Mouse (Mus musculus): ENCODE data around the gene 3300002I08Rik. TPM values are rescaled to one million over a fixed set of nuclear protein-coding genes. Genes with fewer than 3 reads are reported as not detected.
A peak's percentile ranks its signal among the peaks of the same experiment; 100 is the strongest.
"Not testable (repeated sequence)": the region's sequence is repeated elsewhere in the genome, so short reads cannot be mapped to it uniquely, and the experiment has no call there.

The 3300002I08Rik gene
- polyA plus RNA-seq, 1 experiment, result 0.30 TPM

DNA sequence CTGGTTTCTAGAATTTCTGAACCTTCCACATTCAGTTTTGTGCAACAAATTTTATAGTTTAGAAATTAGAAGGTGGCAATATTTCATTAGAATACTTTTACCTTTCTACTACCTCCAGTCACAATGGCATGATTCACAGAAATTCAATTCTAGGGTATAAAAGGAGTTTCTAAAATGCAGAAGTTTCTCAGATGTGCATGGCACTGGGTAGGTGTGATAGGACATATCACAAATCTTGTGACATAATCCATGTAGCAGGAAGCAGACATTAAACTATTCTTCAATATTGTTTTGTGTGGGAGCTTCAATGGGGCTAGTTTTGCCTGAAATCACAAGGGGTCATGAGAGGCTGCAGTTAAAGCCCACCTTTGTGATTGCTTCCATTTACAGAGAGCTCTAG lies 46.4 kb downstream of the 3300002I08Rik start:
- H3K27ac ChIP-seq (ENCODE audit: insufficient read depth, low read depth, low read length), result no peak overlapping the region
- H3K27me3 ChIP-seq (ENCODE audit: control insufficient read depth, insufficient read depth, low read length), result no peaks in the 10 kb centered on the region
- TF ChIP-seq POLR2A (IDR thresholded peaks at IDR 0.05; ENCODE audit: low read depth, low read length) (no peak), CTCF (IDR thresholded peaks at IDR 0.05; ENCODE audit: extremely low read depth, insufficient read length, insufficient replicate concordance, low read depth, low read length) (no peak)
- no peaks in the 10 kb centered on the region for H3K4me1 ChIP-seq (ENCODE audit: control insufficient read depth, insufficient read depth, insufficient read length, low read length)
- 0 out of 2 replicates have a peak, but pooled peaks cover 2% of the 10 kb centered on the region for H3K36me3 ChIP-seq (ENCODE audit: control insufficient read depth, insufficient read depth, low read length)
- no peak overlapping the region for H3K4me3 ChIP-seq (ENCODE audit: low read depth, low read length)

DNA sequence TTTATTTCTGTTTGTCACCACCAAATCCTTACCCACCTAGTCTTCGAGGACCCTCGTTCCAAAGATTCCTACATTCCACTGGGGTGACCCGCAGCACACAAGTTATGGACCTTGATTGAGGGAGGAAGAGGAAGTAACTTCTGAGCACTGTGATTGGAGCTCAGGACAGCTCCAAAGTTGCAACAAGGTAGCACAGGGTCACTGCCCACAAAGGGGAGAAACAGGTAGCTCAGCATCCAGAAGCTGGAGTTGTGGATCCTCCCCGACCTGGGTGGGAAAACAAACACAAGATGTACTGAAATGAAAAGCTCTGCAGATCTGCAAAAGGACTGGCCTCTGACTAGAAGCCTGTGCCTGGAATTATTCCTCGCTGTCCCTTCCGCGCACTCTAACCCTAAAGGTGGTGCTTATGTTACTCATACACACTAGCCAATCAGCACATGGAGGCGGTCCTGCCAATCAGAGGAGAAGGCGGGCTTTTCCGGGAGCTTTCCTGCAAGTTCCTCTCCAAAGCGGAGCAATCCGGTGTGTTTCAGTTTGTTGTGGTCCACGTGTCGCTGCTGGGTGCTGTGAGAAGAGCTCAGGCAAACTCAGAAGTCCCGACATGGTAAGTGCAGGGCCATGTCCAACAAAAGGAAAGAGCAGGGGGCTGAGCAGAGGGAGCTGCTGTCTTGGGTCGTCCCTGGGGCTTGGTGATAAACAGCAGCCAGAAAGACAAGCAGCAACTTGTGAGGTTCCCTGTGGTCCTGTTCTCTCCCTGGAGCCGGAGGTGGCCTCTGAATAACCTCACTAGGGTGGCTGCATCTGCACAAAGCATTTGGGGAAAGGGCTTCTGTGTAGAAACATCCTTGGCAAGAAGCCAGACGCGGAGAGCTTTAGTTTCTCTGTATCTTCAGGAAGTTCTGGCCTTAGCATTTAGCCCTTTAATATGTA lies 51.3 kb downstream of the 3300002I08Rik start:
- not testable (repeated sequence) for H3K27me3 ChIP-seq (ENCODE audit: control insufficient read depth, insufficient read depth, low read length); H3K4me1 ChIP-seq (ENCODE audit: control insufficient read depth, insufficient read depth, insufficient read length, low read length); H3K36me3 ChIP-seq (ENCODE audit: control insufficient read depth, insufficient read depth, low read length)
- H3K4me3 ChIP-seq (ENCODE audit: low read depth, low read length), result peak overlapping the region; percentile 96
- TF ChIP-seq POLR2A (IDR thresholded peaks at IDR 0.05; ENCODE audit: low read depth, low read length), result peak; percentile 16; the same call in 1 of the 2 replicates
- WGBS, result 3% methylated on average over 19 of the region's 19 CpGs
- H3K27ac ChIP-seq (ENCODE audit: insufficient read depth, low read depth, low read length), result peak overlapping the region; percentile 33

DNA sequence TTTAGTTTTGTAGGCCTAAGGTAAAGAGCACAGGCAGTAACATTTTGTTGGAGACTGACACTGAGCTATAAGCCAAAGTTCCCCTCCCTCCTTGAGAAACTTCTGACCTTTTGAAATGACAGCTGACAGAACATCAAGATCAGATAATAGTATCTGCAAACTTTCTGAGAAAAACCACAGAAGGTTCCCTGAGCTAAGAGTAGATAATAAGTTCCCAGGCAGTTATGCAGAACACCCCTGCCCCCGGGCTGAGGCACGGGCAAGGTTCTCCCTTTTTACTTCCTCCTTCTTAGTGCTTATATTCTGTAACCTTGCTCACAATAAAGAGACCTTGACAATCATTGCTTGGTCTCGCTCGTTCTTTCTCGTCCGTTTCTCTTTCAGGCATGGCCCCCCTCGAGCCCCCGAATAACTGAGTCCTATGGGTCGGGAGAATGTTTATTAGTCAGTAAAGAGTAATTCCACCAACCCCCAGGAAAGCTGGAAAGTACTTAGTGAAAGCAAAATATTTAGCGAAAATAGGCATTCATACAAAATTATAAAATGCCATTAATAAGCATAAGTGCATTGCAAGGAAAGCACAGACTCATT lies 55.3 kb downstream of the 3300002I08Rik start:
- WGBS, result 69% methylated on average over 10 of the region's 10 CpGs
- Histone ChIP-seq H3K27ac (ENCODE audit: insufficient read depth, low read depth, low read length) (peak overlapping the region; percentile 39), H3K36me3 (ENCODE audit: control insufficient read depth, insufficient read depth, low read length) (no peaks in the 10 kb centered on the region), H3K27me3 (ENCODE audit: control insufficient read depth, insufficient read depth, low read length) (no peaks in the 10 kb centered on the region), H3K4me3 (ENCODE audit: low read depth, low read length) (no peak overlapping the region), H3K4me1 (ENCODE audit: control insufficient read depth, insufficient read depth, insufficient read length, low read length) (no peaks in the 10 kb centered on the region; the same call in 1 of the 2 replicates)
- no peak for TF ChIP-seq CTCF (IDR thresholded peaks at IDR 0.05; ENCODE audit: extremely low read depth, insufficient read length, insufficient replicate concordance, low read depth, low read length)
- TF ChIP-seq POLR2A (IDR thresholded peaks at IDR 0.05; ENCODE audit: low read depth, low read length), result no peak

DNA sequence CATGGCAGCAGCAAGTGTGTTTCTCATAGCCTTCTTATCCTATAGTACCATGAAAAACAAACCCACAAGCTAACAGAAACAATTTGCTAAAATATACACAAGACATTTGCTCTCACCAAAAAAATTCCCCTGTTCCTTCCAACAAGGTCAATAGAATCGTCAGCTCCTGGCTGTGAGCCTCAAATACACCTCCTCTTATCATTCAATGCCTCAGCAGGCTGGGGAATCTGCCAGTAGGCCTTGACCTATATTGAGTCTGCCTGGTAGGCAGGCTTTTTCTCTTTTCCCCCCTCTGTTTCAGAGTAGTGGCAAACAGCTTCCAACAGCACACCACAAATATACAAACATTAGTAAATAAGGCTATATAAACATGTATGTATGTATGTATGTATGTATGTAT lies 63.5 kb downstream of the 3300002I08Rik start:
- no peak overlapping the region for H3K27ac ChIP-seq (ENCODE audit: insufficient read depth, low read depth, low read length)
- TF ChIP-seq POLR2A (IDR thresholded peaks at IDR 0.05; ENCODE audit: low read depth, low read length) (no peak), CTCF (IDR thresholded peaks at IDR 0.05; ENCODE audit: extremely low read depth, insufficient read length, insufficient replicate concordance, low read depth, low read length) (no peak)
- no peaks in the 10 kb centered on the region for H3K27me3 ChIP-seq (ENCODE audit: control insufficient read depth, insufficient read depth, low read length)
- 16% methylated on average over 1 of the region's 1 CpGs for WGBS
- no peaks in the 10 kb centered on the region for H3K36me3 ChIP-seq (ENCODE audit: control insufficient read depth, insufficient read depth, low read length)
- H3K4me3 ChIP-seq (ENCODE audit: low read depth, low read length), result no peak overlapping the region
- H3K4me1 ChIP-seq (ENCODE audit: control insufficient read depth, insufficient read depth, insufficient read length, low read length), result no peaks in the 10 kb centered on the region; the same call in 1 of the 2 replicates

DNA sequence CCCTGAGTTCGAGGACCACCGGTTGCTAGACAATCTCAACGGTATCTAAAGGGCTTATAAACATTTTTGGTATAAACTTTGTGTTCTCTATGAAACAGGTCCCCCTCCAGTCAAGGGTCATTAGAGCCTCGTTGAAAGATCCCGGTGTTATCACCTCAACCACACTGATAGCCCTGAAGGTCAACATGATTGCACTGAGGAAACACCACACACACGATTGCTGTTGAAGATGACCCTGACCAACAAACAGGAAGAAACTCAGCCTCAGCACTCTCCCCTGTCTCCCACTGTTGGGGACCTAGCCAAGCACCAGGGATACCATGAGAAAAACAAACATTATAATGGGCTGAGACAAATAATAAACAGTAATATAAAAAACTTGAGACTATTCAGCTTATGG lies 68.9 kb downstream of the 3300002I08Rik start:
- H3K36me3 ChIP-seq (ENCODE audit: control insufficient read depth, insufficient read depth, low read length), result no peaks in the 10 kb centered on the region
- no peaks in the 10 kb centered on the region for H3K27me3 ChIP-seq (ENCODE audit: control insufficient read depth, insufficient read depth, low read length)
- no peak overlapping the region for H3K27ac ChIP-seq (ENCODE audit: insufficient read depth, low read depth, low read length)
- 65% methylated on average over 6 of the region's 6 CpGs for WGBS
- no peak for TF ChIP-seq POLR2A (IDR thresholded peaks at IDR 0.05; ENCODE audit: low read depth, low read length)
- no peak for TF ChIP-seq CTCF (IDR thresholded peaks at IDR 0.05; ENCODE audit: extremely low read depth, insufficient read length, insufficient replicate concordance, low read depth, low read length)
- H3K4me3 ChIP-seq (ENCODE audit: low read depth, low read length), result no peak overlapping the region
- no peaks in the 10 kb centered on the region for H3K4me1 ChIP-seq (ENCODE audit: control insufficient read depth, insufficient read depth, insufficient read length, low read length)

Other genes with a start within 250 kb of the 3300002I08Rik start
- gene Zfp120, start 226.1 kb downstream of the 3300002I08Rik start, polyA plus RNA-seq (2012; rRNA removed), result 0.23 and 0.47 TPM in 2 replicates
- not detected in 2 replicates for gene Gm10770, start 183.1 kb downstream of the 3300002I08Rik start, polyA plus RNA-seq (2012; rRNA removed)
- gene Gm14139, start 181.0 kb downstream of the 3300002I08Rik start, polyA plus RNA-seq (2012; rRNA removed), result not detected in 2 replicates
- 0.16 TPM in 1 of 2 replicates, not detected in the other for gene Zfp937, start 144.7 kb downstream of the 3300002I08Rik start, polyA plus RNA-seq (2012; rRNA removed)
- not detected in 2 replicates for gene Gm21994, start 107.2 kb downstream of the 3300002I08Rik start, polyA plus RNA-seq (2012; rRNA removed)
- gene Gm14124, start 105.2 kb downstream of the 3300002I08Rik start, polyA plus RNA-seq (2012; rRNA removed), result not detected in 2 replicates
- gene Gm10130, start 39.1 kb downstream of the 3300002I08Rik start, polyA plus RNA-seq (2012; rRNA removed), result not detected in 2 replicates
- gene Zfp442, start 88.7 kb upstream of the 3300002I08Rik start, polyA plus RNA-seq (2012; rRNA removed), result 0.04 and 0.06 TPM in 2 replicates
- not detected in 2 replicates for gene Zfp345, start 122.3 kb upstream of the 3300002I08Rik start, polyA plus RNA-seq (2012; rRNA removed)
- gene Cst7, start 207.7 kb upstream of the 3300002I08Rik start, polyA plus RNA-seq (2012; rRNA removed), result 2.8 and 3.5 TPM in 2 replicates
- 28.5 and 37.7 TPM in 2 replicates for gene Apmap, start 245.8 kb upstream of the 3300002I08Rik start, polyA plus RNA-seq (2012; rRNA removed)